Mouse (Mus musculus) C2C12 (cell line): Measurements from ENCODE around the gene Gm26566.

ENCODE experiments used
- CEBPB ChIP-seq: IDR thresholded peaks from one replicate; pipeline ENCODE4 v1.6.1; 2011; ENCODE audit warnings: low read depth, mild to moderate bottlenecking, control low read depth, moderate library complexity
- CTCF ChIP-seq: IDR thresholded peaks from one replicate; pipeline ENCODE4 v1.5.1; 2011; ENCODE audit not compliant: control insufficient read depth, insufficient read depth, insufficient read length
- MAX ChIP-seq: IDR thresholded peaks from one replicate; pipeline ENCODE4 v1.6.1; 2011; ENCODE audit warnings: mild to moderate bottlenecking, control low read depth

- TF ChIP-seq CEBPB (no peak), CTCF (no peak), MAX (no peak)
These were observed 22.3 kb upstream of the Gm26566 start for GRCm38 (mm10) chr4:88699301-88699700.
